Mouse (Mus musculus): ENCODE results near the gene Tmem56. TPM values are rescaled to one million over a fixed set of nuclear protein-coding genes. Genes with fewer than 3 reads are reported as not detected.

The Tmem56 gene
- polyA plus RNA-seq, 1 experiment: 1.1 TPM

DNA sequence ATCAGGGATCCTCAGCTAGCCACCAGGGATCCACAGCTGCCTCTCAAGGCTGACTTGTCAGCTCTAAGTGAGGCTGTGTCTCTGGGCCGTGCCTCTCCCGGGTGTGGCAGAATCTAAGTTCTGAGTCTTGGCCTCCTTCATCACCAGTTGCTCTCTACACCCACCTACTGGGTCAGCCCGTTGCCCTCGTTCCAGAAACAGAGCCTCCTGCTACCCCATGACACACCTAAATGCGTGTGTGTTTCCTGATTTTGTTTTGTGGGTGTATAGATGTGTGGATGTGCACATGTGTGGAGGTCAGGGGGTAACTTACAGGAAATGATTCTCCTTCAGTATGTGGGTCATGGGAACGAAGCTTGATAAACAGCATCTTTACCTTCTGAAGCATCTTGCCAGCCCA lies 29.5 kb upstream of the Tmem56 start:
- peaks cover 5% of the 10 kb centered on the region for H3K4me1 ChIP-seq (ENCODE audit: control insufficient read depth)
- H3K9me3 ChIP-seq (ENCODE audit: control insufficient read depth, low read length): no peaks in the 10 kb centered on the region
- H3K27me3 ChIP-seq (ENCODE audit: control insufficient read depth): no peaks in the 10 kb centered on the region
- H3K36me3 ChIP-seq (ENCODE audit: control insufficient read depth): peaks cover 9% of the 10 kb centered on the region
- no peak for TF ChIP-seq GATA1 (IDR thresholded peaks at IDR 0.05; ENCODE audit: low read length)
- H3K4me3 ChIP-seq (replicated peaks): no peak overlapping the region

- TF ChIP-seq GATA1 (IDR thresholded peaks at IDR 0.05; ENCODE audit: low read length) (no peak), TAL1 (IDR thresholded peaks at IDR 0.05; ENCODE audit: low read length) (no peak)
- H3K36me3 ChIP-seq (ENCODE audit: control insufficient read depth): peaks cover 19% of the 10 kb centered on the region
- H3K9me3 ChIP-seq (ENCODE audit: control insufficient read depth, low read length): no peaks in the 10 kb centered on the region
- no peak overlapping the region for H3K4me3 ChIP-seq (replicated peaks)
- H3K4me1 ChIP-seq (ENCODE audit: control insufficient read depth): peaks cover 5% of the 10 kb centered on the region
- H3K27me3 ChIP-seq (ENCODE audit: control insufficient read depth): no peaks in the 10 kb centered on the region
Measured at GRCm38 (mm10) chr3:121309896-121310714, 27.2 kb upstream of the Tmem56 start.

DNA sequence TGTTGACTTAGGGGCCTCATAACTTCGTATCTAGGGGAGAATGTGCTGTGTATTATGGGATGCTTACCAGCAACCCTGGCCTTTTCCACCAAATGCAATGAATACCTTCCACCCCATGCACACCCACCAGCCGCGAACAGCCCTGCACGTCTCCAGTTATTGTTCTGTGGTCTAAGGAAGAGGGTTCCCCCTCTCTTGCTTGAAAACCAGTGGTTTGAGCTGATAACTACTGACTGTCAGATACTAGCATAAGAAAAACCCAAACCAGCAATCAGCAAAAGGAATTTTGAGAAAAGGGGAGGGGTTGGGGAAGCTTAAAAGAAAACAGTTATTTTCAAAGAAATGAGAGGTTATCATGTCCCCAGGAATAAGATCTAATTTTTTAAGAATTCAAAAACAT lies 26.5 kb upstream of the Tmem56 start:
- Histone ChIP-seq H3K27me3 (ENCODE audit: control insufficient read depth) (no peaks in the 10 kb centered on the region), H3K4me1 (ENCODE audit: control insufficient read depth) (peaks cover 5% of the 10 kb centered on the region), H3K9me3 (ENCODE audit: control insufficient read depth, low read length) (no peaks in the 10 kb centered on the region), H3K36me3 (ENCODE audit: control insufficient read depth) (peaks cover 16% of the 10 kb centered on the region), H3K4me3 (replicated peaks) (no peak overlapping the region)
- TF ChIP-seq TAL1 (IDR thresholded peaks at IDR 0.05; ENCODE audit: low read length): no peak
- TF ChIP-seq GATA1 (IDR thresholded peaks at IDR 0.05; ENCODE audit: low read length): no peak

GRCm38 (mm10) chr3:121308935-121309334 lies 26.0 kb upstream of the Tmem56 start:
- no peaks in the 10 kb centered on the region for H3K27me3 ChIP-seq (ENCODE audit: control insufficient read depth)
- H3K4me3 ChIP-seq (replicated peaks): no peak overlapping the region
- peaks cover 5% of the 10 kb centered on the region for H3K4me1 ChIP-seq (ENCODE audit: control insufficient read depth)
- H3K36me3 ChIP-seq (ENCODE audit: control insufficient read depth): peaks cover 16% of the 10 kb centered on the region
- TF ChIP-seq TAL1 (IDR thresholded peaks at IDR 0.05; ENCODE audit: low read length): no peak
- TF ChIP-seq GATA1 (IDR thresholded peaks at IDR 0.05; ENCODE audit: low read length): no peak
- no peaks in the 10 kb centered on the region for H3K9me3 ChIP-seq (ENCODE audit: control insufficient read depth, low read length)

- Histone ChIP-seq H3K4me1 (ENCODE audit: control insufficient read depth) (peaks cover 5% of the 10 kb centered on the region), H3K9me3 (ENCODE audit: control insufficient read depth, low read length) (no peaks in the 10 kb centered on the region), H3K4me3 (replicated peaks) (no peak overlapping the region), H3K27me3 (ENCODE audit: control insufficient read depth) (no peaks in the 10 kb centered on the region), H3K36me3 (ENCODE audit: control insufficient read depth) (peaks cover 16% of the 10 kb centered on the region)
- TF ChIP-seq TAL1 (IDR thresholded peaks at IDR 0.05; ENCODE audit: low read length): no peak
- no peak for TF ChIP-seq GATA1 (IDR thresholded peaks at IDR 0.05; ENCODE audit: low read length)
Measured at GRCm38 (mm10) chr3:121307532-121308234, 24.8 kb upstream of the Tmem56 start.

DNA sequence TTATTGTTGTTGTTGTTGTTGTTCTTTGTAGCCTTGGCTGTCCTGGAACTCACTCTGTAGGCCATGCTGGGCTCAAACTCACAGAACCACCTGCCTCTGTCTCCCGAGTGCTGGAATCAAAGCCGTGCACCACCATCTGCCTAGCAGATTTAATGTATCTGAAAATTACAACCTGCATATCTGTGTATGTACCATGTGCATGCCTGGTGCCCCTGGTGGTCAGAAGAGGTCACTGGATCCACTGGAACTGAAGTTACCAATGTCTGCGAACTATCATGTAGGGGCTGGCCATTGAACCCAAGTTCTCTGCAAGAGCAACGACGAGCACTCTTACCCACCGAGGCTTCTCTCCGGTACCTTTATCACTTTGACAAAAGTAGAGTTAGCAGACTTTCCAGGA lies 23.7 kb upstream of the Tmem56 start:
- Histone ChIP-seq H3K4me3 (replicated peaks) (no peak overlapping the region), H3K27me3 (ENCODE audit: control insufficient read depth) (no peaks in the 10 kb centered on the region), H3K9me3 (ENCODE audit: control insufficient read depth, low read length) (no peaks in the 10 kb centered on the region), H3K4me1 (ENCODE audit: control insufficient read depth) (peaks cover 5% of the 10 kb centered on the region), H3K36me3 (ENCODE audit: control insufficient read depth) (peaks cover 16% of the 10 kb centered on the region)
- TF ChIP-seq TAL1 (IDR thresholded peaks at IDR 0.05; ENCODE audit: low read length) (no peak), GATA1 (IDR thresholded peaks at IDR 0.05; ENCODE audit: low read length) (no peak)

GRCm38 (mm10) chr3:121294200-121294599 lies 11.3 kb upstream of the Tmem56 start:
- H3K4me1 ChIP-seq (ENCODE audit: control insufficient read depth): peaks cover 35% of the 10 kb centered on the region
- no peak overlapping the region for H3K4me3 ChIP-seq (replicated peaks)
- TF ChIP-seq TAL1 (IDR thresholded peaks at IDR 0.05; ENCODE audit: low read length) (no peak), GATA1 (IDR thresholded peaks at IDR 0.05; ENCODE audit: low read length) (no peak)
- H3K9me3 ChIP-seq (ENCODE audit: control insufficient read depth, low read length): no peaks in the 10 kb centered on the region
- H3K27me3 ChIP-seq (ENCODE audit: control insufficient read depth): no peaks in the 10 kb centered on the region
- H3K36me3 ChIP-seq (ENCODE audit: control insufficient read depth): peaks cover 11% of the 10 kb centered on the region

GRCm38 (mm10) chr3:121291560-121292258 lies 8.8 kb upstream of the Tmem56 start, which contains the start of gene Alg14:
Gene Alg14, plus strand, starts transcription at chr3:121291773.
- H3K4me3 ChIP-seq (replicated peaks): peak within 1 kb of the TSS; percentile 76
- H3K36me3 ChIP-seq (ENCODE audit: control insufficient read depth): peaks cover 2% of the 10 kb centered on the region; the same call in 1 of the 2 replicates
- TF ChIP-seq TAL1 (IDR thresholded peaks at IDR 0.05; ENCODE audit: low read length) (no peak), GATA1 (IDR thresholded peaks at IDR 0.05; ENCODE audit: low read length) (no peak)
- no peaks in the 10 kb centered on the region for H3K27me3 ChIP-seq (ENCODE audit: control insufficient read depth)
- H3K4me1 ChIP-seq (ENCODE audit: control insufficient read depth): peaks cover 33% of the 10 kb centered on the region
- no peaks in the 10 kb centered on the region for H3K9me3 ChIP-seq (ENCODE audit: control insufficient read depth, low read length)

- no peaks in the 10 kb centered on the region for H3K9me3 ChIP-seq (ENCODE audit: control insufficient read depth, low read length)
- TF ChIP-seq GATA1 (IDR thresholded peaks at IDR 0.05; ENCODE audit: low read length): no peak
- no peak for TF ChIP-seq TAL1 (IDR thresholded peaks at IDR 0.05; ENCODE audit: low read length)
- peaks cover 2% of the 10 kb centered on the region; the same call in 1 of the 2 replicates for H3K36me3 ChIP-seq (ENCODE audit: control insufficient read depth)
- peaks cover 33% of the 10 kb centered on the region for H3K4me1 ChIP-seq (ENCODE audit: control insufficient read depth)
- no peaks in the 10 kb centered on the region for H3K27me3 ChIP-seq (ENCODE audit: control insufficient read depth)
- H3K4me3 ChIP-seq (replicated peaks): peak overlapping the region; percentile 76
Measured at GRCm38 (mm10) chr3:121291225-121291559, 8.3 kb upstream of the Tmem56 start.
